Mouse (Mus musculus) heart, embryonic 10.5 days (tissue): ENCODE measurements at regions not wholly inside any gene's neighbourhood (a gene's known extent, or its start where the extent isn't known, plus 50 kb on each side); places are given as distances from the start of the nearest gene placed in this dataset.
"Not testable (repeated sequence)": the region's sequence is repeated elsewhere in the genome, so short reads cannot be mapped to it uniquely, and the experiment has no call there.

Experiments
- DNase-seq: peaks from one replicate; pipeline ENCODE4 v3.0.0-alpha.2; 2017; ENCODE audit warnings: low spot score
- H3K27ac ChIP-seq: fragments of 300-500 bp; sonication (generic); 2 replicates; pipeline ENCODE4 v1.5.1; 2016; ENCODE audit warnings: mild to moderate bottlenecking
- H3K27me3 ChIP-seq: fragments of 300-500 bp; sonication (generic); 2 replicates; pipeline ENCODE4 v1.6.1; 2016; ENCODE audit warnings: mild to moderate bottlenecking; ENCODE audit not compliant: poor library complexity, insufficient read depth, severe bottlenecking
- H3K36me3 ChIP-seq: fragments of 300-500 bp; sonication (generic); 2 replicates; pipeline ENCODE4 v1.6.1; 2016; ENCODE audit warnings: mild to moderate bottlenecking, moderate library complexity
- H3K4me1 ChIP-seq: fragments of 300-500 bp; sonication (generic); 2 replicates; pipeline ENCODE4 v1.6.1; 2016; ENCODE audit warnings: mild to moderate bottlenecking
- H3K4me3 ChIP-seq: fragments of 300-500 bp; sonication (generic); 2 replicates; pipeline ENCODE4 v1.5.1; 2016; ENCODE audit warnings: mild to moderate bottlenecking, moderate library complexity
- H3K9me3 ChIP-seq: fragments of 300-500 bp; sonication (generic); 2 replicates; pipeline ENCODE4 v1.6.1; 2016; ENCODE audit warnings: mild to moderate bottlenecking, moderate library complexity
- WGBS: fragments of 180-500 bp; shearing (Covaris S2); methylation state at CpG from one replicate; pipeline ENCODE4 v1.1.7; 2016; 5-methylcytosine and 5-hydroxymethylcytosine counted together

- Histone ChIP-seq H3K4me3 (no peak overlapping the region), H3K9me3 (no peaks in the 10 kb centered on the region), H3K27me3 (no peaks in the 10 kb centered on the region), H3K36me3 (no peaks in the 10 kb centered on the region), H3K4me1 (no peaks in the 10 kb centered on the region), H3K27ac (no peak overlapping the region)
- DNase-seq = no peak
- WGBS = 17% methylated on average over 4 of the region's 4 CpGs
Observed at GRCm38 (mm10) chr8:37131988-37132387, 138.6 kb downstream of the AI429214 start.

GRCm38 (mm10) chr8:37134192-37134964, 141.0 kb downstream of the AI429214 start:
- whole genome bisulfite sequencing = 79% methylated on average over 8 of the region's 8 CpGs
- H3K4me3 ChIP-seq = no peak overlapping the region
- DNase-seq = no peak
- no peaks in the 10 kb centered on the region for H3K27me3 ChIP-seq
- H3K9me3 ChIP-seq = no peaks in the 10 kb centered on the region
- no peak overlapping the region for H3K27ac ChIP-seq
- H3K36me3 ChIP-seq = no peaks in the 10 kb centered on the region
- no peaks in the 10 kb centered on the region for H3K4me1 ChIP-seq

GRCm38 (mm10) chr8:37150286-37150685, 156.9 kb downstream of the AI429214 start:
- Histone ChIP-seq H3K36me3 (no peaks in the 10 kb centered on the region), H3K4me3 (no peak overlapping the region), H3K27me3 (no peaks in the 10 kb centered on the region), H3K9me3 (no peaks in the 10 kb centered on the region), H3K4me1 (no peaks in the 10 kb centered on the region), H3K27ac (no peak overlapping the region)
- WGBS = 77% methylated on average over 1 of the region's 1 CpGs
- DNase-seq = no peak

- no peak overlapping the region for H3K4me3 ChIP-seq
- no peaks in the 10 kb centered on the region for H3K27me3 ChIP-seq
- no peaks in the 10 kb centered on the region for H3K4me1 ChIP-seq
- no peaks in the 10 kb centered on the region for H3K36me3 ChIP-seq
- no peaks in the 10 kb centered on the region for H3K9me3 ChIP-seq
- H3K27ac ChIP-seq = no peak overlapping the region
- no peak for DNase-seq
- WGBS = 83% methylated on average over 7 of the region's 7 CpGs
Observed at GRCm38 (mm10) chr8:37154361-37154760, 161.0 kb downstream of the AI429214 start.

- Histone ChIP-seq H3K4me1 (no peaks in the 10 kb centered on the region), H3K27ac (no peak overlapping the region), H3K27me3 (no peaks in the 10 kb centered on the region), H3K4me3 (no peak overlapping the region), H3K9me3 (no peaks in the 10 kb centered on the region), H3K36me3 (no peaks in the 10 kb centered on the region)
- 88% methylated on average over 8 of the region's 8 CpGs for WGBS
- DNase-seq = no peak
Observed at GRCm38 (mm10) chr8:37154946-37155345, 161.5 kb downstream of the AI429214 start.

GRCm38 (mm10) chr8:37159481-37159880, 166.1 kb downstream of the AI429214 start:
- no peak overlapping the region for H3K27ac ChIP-seq
- no peaks in the 10 kb centered on the region for H3K9me3 ChIP-seq
- no peaks in the 10 kb centered on the region for H3K27me3 ChIP-seq
- H3K4me1 ChIP-seq = no peaks in the 10 kb centered on the region
- H3K36me3 ChIP-seq = no peaks in the 10 kb centered on the region
- no peak overlapping the region for H3K4me3 ChIP-seq
- 10% methylated on average over 9 of the region's 9 CpGs for whole genome bisulfite sequencing
- no peak for DNase-seq

GRCm38 (mm10) chr8:37196859-37197258, 203.5 kb downstream of the AI429214 start:
- H3K27ac ChIP-seq = no peak overlapping the region
- 81% methylated on average over 1 of the region's 1 CpGs for WGBS
- H3K4me1 ChIP-seq = no peaks in the 10 kb centered on the region
- DNase-seq = no peak
- no peaks in the 10 kb centered on the region for H3K9me3 ChIP-seq
- no peaks in the 10 kb centered on the region for H3K27me3 ChIP-seq
- no peak overlapping the region for H3K4me3 ChIP-seq
- no peaks in the 10 kb centered on the region for H3K36me3 ChIP-seq

- Histone ChIP-seq H3K4me1 (peaks cover 5% of the 10 kb centered on the region; the same call in 1 of the 2 replicates), H3K27ac (no peak overlapping the region), H3K36me3 (no peaks in the 10 kb centered on the region), H3K9me3 (no peaks in the 10 kb centered on the region), H3K4me3 (no peak overlapping the region), H3K27me3 (no peaks in the 10 kb centered on the region)
- DNase-seq = no peak
- 85% methylated on average over 4 of the region's 4 CpGs for WGBS
Observed at GRCm38 (mm10) chr8:37215894-37216293, 222.5 kb downstream of the AI429214 start.

- WGBS = 74% methylated on average over 2 of the region's 2 CpGs
- H3K4me1 ChIP-seq = no peaks in the 10 kb centered on the region
- H3K9me3 ChIP-seq = no peaks in the 10 kb centered on the region
- no peak for DNase-seq
- no peaks in the 10 kb centered on the region for H3K36me3 ChIP-seq
- H3K27me3 ChIP-seq = no peaks in the 10 kb centered on the region
- H3K4me3 ChIP-seq = no peak overlapping the region
- H3K27ac ChIP-seq = no peak overlapping the region
Observed at GRCm38 (mm10) chr8:37227091-37227490, 233.7 kb downstream of the AI429214 start.

GRCm38 (mm10) chr8:37237306-37237705, 243.9 kb downstream of the AI429214 start:
- Histone ChIP-seq H3K36me3 (no peaks in the 10 kb centered on the region), H3K4me3 (no peak overlapping the region), H3K27ac (no peak overlapping the region), H3K27me3 (no peaks in the 10 kb centered on the region), H3K4me1 (no peaks in the 10 kb centered on the region), H3K9me3 (no peaks in the 10 kb centered on the region)
- DNase-seq = no peak
- 91% methylated on average over 2 of the region's 2 CpGs for WGBS

GRCm38 (mm10) chr8:37239354-37239753, 245.9 kb downstream of the AI429214 start:
- Histone ChIP-seq H3K4me3 (no peak overlapping the region), H3K27me3 (no peaks in the 10 kb centered on the region), H3K9me3 (no peaks in the 10 kb centered on the region), H3K36me3 (no peaks in the 10 kb centered on the region), H3K4me1 (no peaks in the 10 kb centered on the region), H3K27ac (no peak overlapping the region)
- DNase-seq = no peak

GRCm38 (mm10) chr8:37251234-37251633, 257.8 kb downstream of the AI429214 start:
- not testable (repeated sequence) for DNase-seq

GRCm38 (mm10) chr8:37291069-37291850, 297.9 kb downstream of the AI429214 start:
- H3K9me3 ChIP-seq = 0 out of 2 replicates have a peak, but pooled peaks cover 2% of the 10 kb centered on the region
- 79% methylated on average over 7 of the region's 7 CpGs for WGBS
- H3K27me3 ChIP-seq = no peaks in the 10 kb centered on the region
- H3K4me1 ChIP-seq = no peaks in the 10 kb centered on the region
- no peak overlapping the region for H3K27ac ChIP-seq
- DNase-seq = no peak
- H3K36me3 ChIP-seq = no peaks in the 10 kb centered on the region
- no peak overlapping the region for H3K4me3 ChIP-seq

More at GRCm38 (mm10) chr8:37251234-37251633, 257.8 kb downstream of the AI429214 start:
- not testable (repeated sequence) for H3K4me3 ChIP-seq, H3K4me1 ChIP-seq, H3K9me3 ChIP-seq, H3K27ac ChIP-seq, H3K36me3 ChIP-seq, H3K27me3 ChIP-seq
- WGBS = 73% methylated on average over 7 of the region's 7 CpGs
